Mouse (Mus musculus) intestine, postnatal 0 days (tissue): ENCODE measurements around the gene Mllt11. TPM values are rescaled to one million over a fixed set of nuclear protein-coding genes. Genes with fewer than 3 reads are reported as not detected.

Source experiments
- ATAC-seq: fragments of 200-750 bp; cut with Nextera tagmentation; 2 replicates; pipeline ENCODE4 v1.8.0; 2017; ENCODE audit warnings: mild to moderate bottlenecking, moderate TSS enrichment, moderate library complexity
- H3K27ac ChIP-seq: fragments of 300-500 bp; sonication (generic); 2 replicates; pipeline ENCODE4 v1.5.1; 2014; ENCODE audit warnings: mild to moderate bottlenecking, low read depth, low read length, moderate library complexity
- H3K27me3 ChIP-seq: fragments of 300-500 bp; sonication (generic); replicated peaks from 2 replicates; pipeline ENCODE4 v1.6.1; 2014; ENCODE audit warnings: low read length, mixed read lengths; ENCODE audit not compliant: control insufficient read depth, insufficient read depth
- H3K36me3 ChIP-seq: fragments of 300-500 bp; sonication (generic); 2 replicates; pipeline ENCODE4 v1.6.1; 2014; ENCODE audit warnings: mild to moderate bottlenecking, moderate library complexity; ENCODE audit not compliant: control insufficient read depth, insufficient read depth
- H3K4me1 ChIP-seq: fragments of 300-500 bp; sonication (generic); replicated peaks from 2 replicates; pipeline ENCODE4 v1.6.1; 2014; ENCODE audit warnings: antibody characterized with exemption, low read length, mixed read lengths; ENCODE audit not compliant: control insufficient read depth, insufficient read depth
- H3K4me2 ChIP-seq: fragments of 300-500 bp; sonication (generic); replicated peaks from 2 replicates; pipeline ENCODE4 v1.6.1; 2014; ENCODE audit warnings: low read depth, mild to moderate bottlenecking, moderate library complexity
- H3K4me3 ChIP-seq: fragments of 300-500 bp; sonication (generic); 2 replicates; pipeline ENCODE4 v1.5.1; 2014; ENCODE audit warnings: low read depth, low read length
- H3K9ac ChIP-seq: fragments of 300-500 bp; sonication (generic); 2 replicates; pipeline ENCODE4 v1.6.1; 2014; ENCODE audit warnings: mild to moderate bottlenecking, low read depth, low read length
- H3K9me3 ChIP-seq: fragments of 300-500 bp; sonication (generic); 2 replicates; pipeline ENCODE4 v1.6.1; 2016; ENCODE audit warnings: mixed run types; ENCODE audit not compliant: control insufficient read depth
- CTCF ChIP-seq: sonication (generic); IDR thresholded peaks from 2 replicates; pipeline ENCODE4 v1.5.1; 2016; ENCODE audit warnings: low read depth, mild to moderate bottlenecking, control low read depth, antibody characterized with exemption, moderate library complexity
- WGBS: fragments of 180-500 bp; shearing (Covaris S2); extraction: QIAGEN DNeasy Blood & Tissue Kit; methylation state at CpG from one replicate; pipeline ENCODE4 v1.1.7; 2014; 5-methylcytosine and 5-hydroxymethylcytosine counted together
- polyA plus RNA-seq: library from polyadenylated mRNA; unstranded; fragments of >200 nt; fragmentation: Nextera tagmentation; extraction: Ambion mirVana; gene quantifications from 2 replicates; pipeline ENCODE4 v1.2.1, GENCODE M21; 2015

Gene Mllt11
- polyA plus RNA-seq, 1 experiment from 2014 or later, result 10.1 TPM

DNA sequence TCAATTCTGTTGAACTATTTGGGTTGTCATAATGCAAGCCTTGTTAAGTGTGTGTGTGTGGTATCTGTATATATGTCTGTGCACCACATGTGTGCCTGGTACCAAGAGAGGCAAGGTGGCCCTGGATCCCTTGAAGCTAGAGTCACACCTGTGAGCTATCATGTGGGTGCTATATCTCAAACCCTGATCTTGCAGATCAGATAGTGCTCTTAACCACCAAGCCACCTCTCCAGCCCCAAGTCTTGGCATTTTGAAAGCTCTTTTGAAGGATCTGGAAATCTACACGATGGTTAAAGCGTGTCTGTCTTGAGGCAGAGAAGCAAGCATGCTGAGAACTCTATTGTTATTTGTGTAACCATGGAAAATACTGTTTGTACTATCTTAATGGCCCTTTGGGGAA, 21.4 kb downstream of the Mllt11 start:
- H3K9me3 ChIP-seq, result no peaks in the 10 kb centered on the region
- peaks cover 29% of the 10 kb centered on the region; the same call in 1 of the 2 replicates for H3K36me3 ChIP-seq

DNA sequence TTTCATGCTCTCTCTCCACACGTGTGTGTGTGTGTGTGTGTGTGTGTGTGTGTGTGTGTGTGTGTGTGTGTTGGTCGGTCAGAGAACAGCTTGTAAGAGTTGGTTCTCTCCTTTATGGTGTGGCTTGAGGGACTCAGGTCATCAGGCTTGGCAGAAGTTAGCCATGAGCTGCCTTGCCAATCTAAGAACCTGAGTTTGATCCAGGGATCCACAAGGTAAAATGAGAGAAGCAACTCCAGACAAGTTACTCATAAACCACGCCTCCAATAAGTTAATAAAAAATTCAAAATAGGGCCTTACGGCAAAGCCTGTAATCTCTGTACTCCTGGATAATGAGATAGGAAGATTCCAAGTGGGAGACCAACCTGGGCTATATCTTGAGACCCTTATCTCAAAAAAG, 23.7 kb downstream of the Mllt11 start:
- Histone ChIP-seq H3K9me3 (no peaks in the 10 kb centered on the region), H3K4me2 (no peak overlapping the region), H3K27ac (no peak overlapping the region), H3K27me3 (no peaks in the 10 kb centered on the region), H3K4me1 (no peaks in the 10 kb centered on the region), H3K36me3 (peaks cover 37% of the 10 kb centered on the region), H3K4me3 (no peak overlapping the region), H3K9ac (no peak overlapping the region)
- TF ChIP-seq CTCF, result no peak
- ATAC-seq, result no peak
- WGBS, result 66% methylated on average over 4 of the region's 4 CpGs

More for the DNA sequence above, 21.4 kb downstream of the Mllt11 start:
- no peak overlapping the region for H3K9ac ChIP-seq
- no peak for TF ChIP-seq CTCF
- H3K4me3 ChIP-seq, result no peak overlapping the region
- no peak for ATAC-seq
- no peaks in the 10 kb centered on the region for H3K27me3 ChIP-seq
- H3K27ac ChIP-seq, result no peak overlapping the region
- H3K4me2 ChIP-seq, result no peak overlapping the region
- 83% methylated on average over 2 of the region's 2 CpGs for WGBS
- no peaks in the 10 kb centered on the region for H3K4me1 ChIP-seq

DNA sequence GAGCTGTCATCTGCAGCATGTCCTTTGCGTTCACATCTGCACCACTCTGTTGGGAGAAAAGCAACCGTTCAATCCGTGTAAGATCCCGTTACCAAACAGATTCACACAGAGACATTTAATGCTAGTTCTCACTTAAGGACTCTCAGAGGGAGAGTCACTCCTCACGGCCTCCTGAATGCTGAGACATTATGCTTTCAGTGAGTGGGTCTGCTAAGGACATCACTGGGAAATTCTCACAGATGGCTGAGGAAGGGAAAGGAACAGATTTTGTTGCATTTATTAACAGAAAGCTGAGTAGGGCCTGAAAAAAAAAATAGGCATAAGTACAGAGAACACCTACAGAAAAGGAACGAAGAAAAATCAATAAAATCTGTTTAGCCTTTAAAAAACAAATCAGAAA, 28.1 kb downstream of the Mllt11 start:
- no peaks in the 10 kb centered on the region for H3K27me3 ChIP-seq
- no peak overlapping the region for H3K9ac ChIP-seq
- no peaks in the 10 kb centered on the region for H3K4me1 ChIP-seq
- no peak overlapping the region for H3K4me3 ChIP-seq
- no peak overlapping the region for H3K4me2 ChIP-seq
- 88% methylated on average over 6 of the region's 6 CpGs for WGBS
- peaks cover 74% of the 10 kb centered on the region for H3K36me3 ChIP-seq
- no peaks in the 10 kb centered on the region for H3K9me3 ChIP-seq
- TF ChIP-seq CTCF, result no peak
- ATAC-seq, result no peak
- no peak overlapping the region for H3K27ac ChIP-seq

DNA sequence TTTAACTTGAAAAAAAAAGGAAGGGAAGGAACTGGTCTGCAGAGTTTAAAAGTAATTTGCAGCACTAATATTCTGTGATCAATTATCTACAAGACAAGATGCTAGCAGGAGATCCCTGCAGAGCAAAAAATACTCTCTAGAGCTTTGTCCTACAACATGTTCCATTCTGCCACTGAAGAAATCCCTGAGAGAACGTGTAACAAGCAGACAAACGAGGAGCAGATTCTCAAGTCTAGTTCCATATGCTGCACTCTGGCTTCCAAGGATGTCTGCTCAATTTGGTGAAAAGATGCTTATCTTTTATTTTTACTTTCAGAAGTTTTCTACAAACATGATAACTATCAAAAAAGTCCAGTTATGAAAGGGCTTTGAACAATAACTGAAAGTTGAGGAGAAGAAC, 31.4 kb downstream of the Mllt11 start:
- Histone ChIP-seq H3K27me3 (no peaks in the 10 kb centered on the region), H3K4me3 (no peak overlapping the region), H3K27ac (no peak overlapping the region), H3K4me1 (no peaks in the 10 kb centered on the region), H3K9ac (no peak overlapping the region), H3K4me2 (no peak overlapping the region), H3K36me3 (peaks cover 90% of the 10 kb centered on the region), H3K9me3 (no peaks in the 10 kb centered on the region)
- 82% methylated on average over 2 of the region's 2 CpGs for WGBS
- no peak for ATAC-seq
- TF ChIP-seq CTCF, result no peak

DNA sequence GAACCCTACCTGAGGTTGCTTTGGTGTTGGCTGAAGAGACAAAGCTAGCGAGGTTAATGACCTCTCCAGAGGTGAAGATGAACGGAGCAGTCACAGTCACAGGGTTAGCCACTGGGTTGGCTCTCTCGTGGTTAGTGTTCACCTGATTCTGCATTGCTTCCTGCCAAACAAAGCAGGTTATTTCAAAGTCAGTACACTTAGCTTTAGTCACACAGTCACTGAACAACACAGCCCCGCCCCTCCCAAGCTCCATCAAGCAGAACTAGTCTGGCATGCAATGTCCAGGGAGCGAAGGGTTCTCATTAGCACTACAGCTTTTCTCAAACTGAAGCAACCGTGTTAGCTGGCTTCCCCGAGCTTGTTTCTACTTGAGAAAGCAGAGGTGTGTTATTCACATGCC, 31.8 kb downstream of the Mllt11 start:
- WGBS, result 84% methylated on average over 7 of the region's 7 CpGs
- H3K9ac ChIP-seq, result no peak overlapping the region
- no peak overlapping the region for H3K4me3 ChIP-seq
- H3K4me1 ChIP-seq, result no peaks in the 10 kb centered on the region
- H3K27me3 ChIP-seq, result no peaks in the 10 kb centered on the region
- no peak overlapping the region for H3K4me2 ChIP-seq
- no peak for TF ChIP-seq CTCF
- peaks cover 92% of the 10 kb centered on the region for H3K36me3 ChIP-seq
- no peak overlapping the region for H3K27ac ChIP-seq
- ATAC-seq, result no peak
- no peaks in the 10 kb centered on the region for H3K9me3 ChIP-seq

DNA sequence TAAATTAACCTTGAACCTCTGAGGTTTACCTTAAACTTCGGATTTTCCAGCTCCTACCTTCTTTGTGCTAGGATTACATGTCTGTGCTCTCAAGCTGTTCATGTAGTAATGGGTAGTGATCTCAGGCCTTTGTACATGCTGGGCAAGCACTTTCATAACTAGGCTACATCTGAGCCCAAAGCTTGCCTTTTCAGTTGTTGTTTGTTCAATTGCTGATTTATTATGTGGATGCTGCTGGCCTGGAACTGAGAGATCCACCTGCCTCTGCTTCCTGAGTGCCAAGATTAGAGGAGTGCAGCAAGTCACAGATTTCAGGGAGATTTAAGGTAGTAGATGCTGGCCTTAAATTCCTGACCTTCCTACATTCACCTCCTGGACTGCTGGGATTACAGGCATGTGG, 32.9 kb downstream of the Mllt11 start:
- no peak overlapping the region for H3K4me3 ChIP-seq
- no peak for TF ChIP-seq CTCF
- H3K9ac ChIP-seq, result no peak overlapping the region
- H3K4me2 ChIP-seq, result no peak overlapping the region
- no peak overlapping the region for H3K27ac ChIP-seq
- ATAC-seq, result no peak
- 79% methylated on average over 1 of the region's 1 CpGs for WGBS
- H3K36me3 ChIP-seq, result peaks cover 93% of the 10 kb centered on the region
- no peaks in the 10 kb centered on the region for H3K4me1 ChIP-seq
- H3K9me3 ChIP-seq, result no peaks in the 10 kb centered on the region
- H3K27me3 ChIP-seq, result no peaks in the 10 kb centered on the region

DNA sequence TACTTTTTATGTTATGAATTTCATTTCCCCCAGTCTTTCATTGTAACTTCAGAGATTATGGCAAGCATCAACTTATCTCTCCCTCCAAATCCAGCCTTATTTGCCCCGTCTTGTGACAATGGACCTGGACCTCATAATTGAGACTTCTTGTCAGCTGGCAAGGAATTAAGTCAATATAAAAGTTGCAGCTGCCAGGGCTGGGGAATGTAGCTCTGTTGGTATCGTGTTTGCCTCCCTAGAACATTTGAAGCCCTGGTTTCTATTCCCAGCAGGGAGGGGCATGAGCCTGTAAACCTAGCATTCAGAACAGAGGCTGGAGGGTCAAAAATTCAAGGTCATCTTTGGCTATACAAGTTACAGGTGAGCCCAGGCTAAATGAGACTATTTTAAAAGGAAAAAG, 36.2 kb downstream of the Mllt11 start:
- WGBS, result 76% methylated on average over 2 of the region's 2 CpGs
- H3K36me3 ChIP-seq, result peaks cover 73% of the 10 kb centered on the region
- no peak overlapping the region for H3K4me3 ChIP-seq
- no peaks in the 10 kb centered on the region for H3K4me1 ChIP-seq
- no peak overlapping the region for H3K9ac ChIP-seq
- H3K27me3 ChIP-seq, result no peaks in the 10 kb centered on the region
- no peak for ATAC-seq
- no peaks in the 10 kb centered on the region for H3K9me3 ChIP-seq
- no peak overlapping the region for H3K27ac ChIP-seq
- no peak for TF ChIP-seq CTCF
- H3K4me2 ChIP-seq, result no peak overlapping the region
